Mouse (Mus musculus) testis, adult 2 months (tissue): ENCODE measurements around the gene Olfr918. TPM values are rescaled to one million over a fixed set of nuclear protein-coding genes. Genes with fewer than 3 reads are reported as not detected.

Experiments
- H3K27ac ChIP-seq: fragments of 200-500 bp; 2 replicates; pipeline ENCODE4 v1.5.1; 2012; ENCODE audit warnings: low read depth, low read length; ENCODE audit not compliant: control insufficient read depth, insufficient read depth
- H3K27me3 ChIP-seq: fragments of 200-500 bp; 2 replicates; pipeline ENCODE4 v1.6.1; 2012; ENCODE audit warnings: mild to moderate bottlenecking, low read length, moderate library complexity; ENCODE audit not compliant: control insufficient read depth, insufficient read depth
- H3K36me3 ChIP-seq: fragments of 200-500 bp; 2 replicates; pipeline ENCODE4 v1.6.1; 2012; ENCODE audit warnings: mild to moderate bottlenecking, low read length; ENCODE audit not compliant: control insufficient read depth, insufficient read depth
- H3K4me1 ChIP-seq: fragments of 200-500 bp; 2 replicates; pipeline ENCODE4 v1.6.1; 2012; ENCODE audit warnings: low read length; ENCODE audit not compliant: control insufficient read depth, insufficient read depth
- H3K4me3 ChIP-seq: fragments of 200-500 bp; 2 replicates; pipeline ENCODE4 v1.5.1; 2012; ENCODE audit warnings: low read depth, mild to moderate bottlenecking, low read length, moderate library complexity, mixed read lengths; ENCODE audit not compliant: control insufficient read depth
- CTCF ChIP-seq: fragments of 200-500 bp; IDR thresholded peaks from 2 replicates; pipeline ENCODE4 v1.5.1; 2012; ENCODE audit warnings: low read depth, mild to moderate bottlenecking, inconsistent platforms, low read length, moderate library complexity; ENCODE audit not compliant: control insufficient read depth, insufficient read depth, insufficient replicate concordance
- POLR2A ChIP-seq: fragments of 200-500 bp; IDR thresholded peaks from 2 replicates; pipeline ENCODE4 v1.6.1; 2012; ENCODE audit warnings: low read depth, mild to moderate bottlenecking, inconsistent platforms, low read length, moderate library complexity; ENCODE audit not compliant: control insufficient read depth
- polyA plus RNA-seq: library from polyadenylated mRNA; depleted of rRNA; stranded (reverse); fragments of >200 nt; gene quantifications from 2 replicates; pipeline ENCODE4 v1.2.3, GENCODE M21; 2012; rRNA removed

Gene Olfr918
- polyA plus RNA-seq = not detected in 2 replicates

DNA sequence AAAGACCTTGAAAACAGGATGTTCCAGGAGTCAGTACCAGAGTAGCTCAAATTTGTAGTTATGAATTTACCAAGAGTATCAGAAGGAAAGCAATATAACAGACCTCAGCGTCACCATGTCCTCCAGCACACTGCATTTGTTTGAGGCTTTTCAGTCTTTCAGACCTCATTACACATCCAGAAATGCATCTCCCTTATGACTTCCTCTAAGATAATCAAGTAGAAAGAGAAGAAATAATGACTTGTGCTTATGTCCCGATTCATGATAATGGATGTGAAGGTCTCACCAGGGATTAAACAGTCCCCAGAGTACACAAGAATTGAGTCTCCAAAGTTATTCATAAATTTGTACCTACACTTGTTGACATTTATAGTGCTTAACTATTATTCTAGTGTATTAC lies at the start of gene Olfr918:
Olfr918 (minus strand) TSS at position 101 of the 400 bp plus-strand sequence.
- H3K4me3 ChIP-seq = no peak within 1 kb of the TSS
- TF ChIP-seq POLR2A = no peak
- TF ChIP-seq CTCF = no peak
- H3K4me1 ChIP-seq = no peaks in the 10 kb centered on the region
- no peak within 1 kb of the TSS for H3K27ac ChIP-seq
- no peaks in the 10 kb centered on the region for H3K36me3 ChIP-seq
- no peaks in the 10 kb centered on the region for H3K27me3 ChIP-seq

- H3K4me3 ChIP-seq = no peak overlapping the region
- H3K36me3 ChIP-seq = no peaks in the 10 kb centered on the region
- no peak for TF ChIP-seq POLR2A
- TF ChIP-seq CTCF = no peak
- no peak overlapping the region for H3K27ac ChIP-seq
- H3K4me1 ChIP-seq = no peaks in the 10 kb centered on the region
- no peaks in the 10 kb centered on the region for H3K27me3 ChIP-seq
Observed at GRCm38 (mm10) chr9:38724044-38724443, 49.6 kb upstream of the Olfr918 start.

DNA sequence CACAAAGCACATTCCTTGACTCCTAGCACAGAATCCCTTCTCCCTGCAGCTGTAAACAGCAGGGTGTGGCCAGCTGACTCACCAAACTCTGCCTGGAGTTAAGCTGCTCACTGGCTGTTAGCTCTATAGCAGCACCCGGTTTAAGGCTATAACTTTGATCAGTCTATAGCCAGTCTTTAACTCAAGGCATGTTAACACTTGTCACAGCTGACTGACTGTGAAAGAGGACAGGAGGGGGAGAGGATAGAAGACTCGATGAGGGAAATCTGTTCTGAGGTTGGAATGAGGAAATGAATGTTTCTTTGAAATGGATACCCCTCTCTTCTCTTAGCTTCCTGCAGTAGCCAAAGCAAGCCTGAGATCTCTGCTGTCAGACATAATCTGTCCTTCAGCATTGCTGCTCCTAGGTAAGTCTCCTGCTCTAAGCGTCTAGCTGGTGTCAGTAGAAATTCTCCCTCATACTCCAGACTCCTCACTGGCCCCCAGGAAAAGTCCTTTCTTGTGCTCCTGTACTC lies 44.6 kb upstream of the Olfr918 start:
- peak overlapping the region; percentile 29; the same call in 1 of the 2 replicates for H3K4me3 ChIP-seq
- TF ChIP-seq CTCF (no peak), POLR2A (no peak)
- H3K27ac ChIP-seq = no peak overlapping the region
- no peaks in the 10 kb centered on the region for H3K36me3 ChIP-seq
- no peaks in the 10 kb centered on the region for H3K4me1 ChIP-seq
- H3K27me3 ChIP-seq = no peaks in the 10 kb centered on the region

DNA sequence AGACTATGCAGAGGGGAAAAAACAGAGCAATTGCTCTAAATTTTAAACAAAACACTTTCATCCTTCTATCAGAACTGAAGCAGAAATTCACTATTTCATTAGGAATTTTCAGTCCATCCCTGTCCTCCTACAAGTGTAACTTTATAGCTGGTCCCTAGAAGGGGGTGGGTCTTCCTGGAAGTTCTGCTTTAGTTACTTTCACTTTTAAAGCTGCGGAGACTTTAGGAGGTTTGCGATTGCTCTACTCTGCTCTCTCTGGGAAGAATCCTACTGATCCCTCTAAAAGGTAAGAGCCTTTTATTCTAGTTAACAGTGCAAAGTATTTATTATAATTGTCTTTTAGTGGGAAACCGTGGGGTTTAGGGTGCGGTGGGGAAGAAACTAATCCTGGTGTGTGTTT lies 43.7 kb upstream of the Olfr918 start, which contains the start of gene Vwa5a:
Vwa5a (plus strand) TSS at position 167 of the 400 bp plus-strand sequence.
- Histone ChIP-seq H3K36me3 (no peaks in the 10 kb centered on the region), H3K27me3 (no peaks in the 10 kb centered on the region), H3K27ac (peak within 1 kb of the TSS; percentile 42; the same call in 1 of the 2 replicates), H3K4me3 (peak within 1 kb of the TSS; percentile 29; the same call in 1 of the 2 replicates), H3K4me1 (no peaks in the 10 kb centered on the region)
- TF ChIP-seq CTCF (no peak), POLR2A (no peak)

DNA sequence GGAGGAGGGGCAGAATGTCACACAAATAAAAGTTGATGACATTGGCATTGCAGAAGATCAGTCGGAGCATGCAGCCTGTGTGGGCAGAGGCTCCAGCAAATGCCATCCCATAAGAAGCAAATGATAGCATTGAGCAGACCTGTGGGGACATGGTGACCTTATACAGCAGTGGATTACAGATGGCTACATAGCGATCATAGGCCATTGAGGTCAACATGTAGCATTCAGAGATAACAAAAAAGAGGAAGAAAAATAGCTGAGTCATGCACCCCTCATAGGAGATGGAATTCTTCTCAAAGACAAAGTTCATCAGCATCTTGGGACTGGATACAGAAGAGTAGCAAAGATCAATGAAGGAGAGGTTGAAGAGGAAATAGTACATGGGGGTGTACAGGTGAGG lies 1.5 kb downstream of the Olfr918 start:
- Histone ChIP-seq H3K27me3 (no peaks in the 10 kb centered on the region), H3K27ac (no peak overlapping the region), H3K4me3 (no peak overlapping the region), H3K36me3 (no peaks in the 10 kb centered on the region), H3K4me1 (no peaks in the 10 kb centered on the region)
- TF ChIP-seq CTCF (no peak), POLR2A (no peak)

DNA sequence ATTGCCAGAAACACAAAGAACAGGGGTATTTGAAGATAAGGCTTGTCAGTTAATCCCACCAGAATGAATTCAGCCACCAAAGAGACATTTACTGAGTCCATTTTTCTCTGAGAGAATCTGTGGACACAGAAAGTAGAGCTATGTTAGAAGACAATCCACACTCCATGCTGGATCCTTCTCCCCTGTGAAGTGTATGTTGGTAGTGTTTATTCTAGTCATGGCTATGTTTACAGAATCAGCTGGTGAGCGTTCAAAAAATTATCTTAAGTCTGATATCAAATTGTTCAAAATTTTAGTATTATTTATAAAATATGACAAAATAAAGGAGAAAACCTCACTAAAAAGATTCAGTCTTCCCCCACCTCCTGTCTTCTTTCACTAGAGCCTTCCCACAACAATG lies 8.7 kb downstream of the Olfr918 start, which contains the start of gene Olfr917:
Olfr917 (minus strand) TSS at position 101 of the 400 bp plus-strand sequence.
- Histone ChIP-seq H3K4me1 (no peaks in the 10 kb centered on the region), H3K36me3 (no peaks in the 10 kb centered on the region), H3K4me3 (no peak within 1 kb of the TSS), H3K27ac (no peak within 1 kb of the TSS), H3K27me3 (no peaks in the 10 kb centered on the region)
- no peak for TF ChIP-seq CTCF

DNA sequence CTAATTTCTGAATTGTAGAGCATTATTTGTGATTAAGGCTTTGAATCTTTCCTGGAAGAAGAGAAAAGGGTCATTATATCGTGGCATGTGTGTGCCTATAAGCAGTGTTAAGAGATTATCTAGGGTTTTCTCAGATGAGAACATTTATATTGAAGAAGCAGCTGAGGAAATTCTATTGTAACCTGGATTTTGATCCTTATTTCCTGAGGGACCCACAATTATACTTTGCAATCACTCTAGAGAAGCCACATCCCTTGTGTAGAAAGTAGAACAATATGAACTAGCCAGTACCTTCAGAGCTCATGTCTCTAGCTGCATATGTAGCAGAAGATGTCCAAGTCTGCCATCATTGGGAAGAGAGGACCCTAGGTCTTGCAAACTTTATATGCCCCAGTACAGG lies 14.6 kb downstream of the Olfr918 start, which contains the start of gene Olfr916:
Olfr916 (minus strand) TSS at position 101 of the 400 bp plus-strand sequence.
- Histone ChIP-seq H3K4me1 (no peaks in the 10 kb centered on the region), H3K4me3 (no peak within 1 kb of the TSS), H3K36me3 (no peaks in the 10 kb centered on the region), H3K27ac (no peak within 1 kb of the TSS), H3K27me3 (no peaks in the 10 kb centered on the region)
- TF ChIP-seq CTCF = no peak
- TF ChIP-seq POLR2A = no peak

- Histone ChIP-seq H3K4me1 (no peaks in the 10 kb centered on the region), H3K27me3 (no peaks in the 10 kb centered on the region)
Observed at GRCm38 (mm10) chr9:38632406-38632805, 42.0 kb downstream of the Olfr918 start.

More at GRCm38 (mm10) chr9:38632406-38632805, 42.0 kb downstream of the Olfr918 start:
- H3K27ac ChIP-seq = no peak overlapping the region
- no peak overlapping the region for H3K4me3 ChIP-seq
- TF ChIP-seq POLR2A = no peak
- TF ChIP-seq CTCF = no peak
- H3K36me3 ChIP-seq = no peaks in the 10 kb centered on the region

Other genes with a start within 250 kb of the Olfr918 start
- not detected in 2 replicates for gene Olfr901, start 245.1 kb downstream of the Olfr918 start, polyA plus RNA-seq
- not detected in 2 replicates for gene Olfr902, start 226.9 kb downstream of the Olfr918 start, polyA plus RNA-seq
- not detected in 2 replicates for gene Olfr904, start 211.5 kb downstream of the Olfr918 start, polyA plus RNA-seq
- not detected in 2 replicates for gene Olfr905, start 203.5 kb downstream of the Olfr918 start, polyA plus RNA-seq
- gene Olfr906, start 187.5 kb downstream of the Olfr918 start, polyA plus RNA-seq = not detected in 2 replicates
- not detected in 2 replicates for gene Olfr907, start 178.8 kb downstream of the Olfr918 start, polyA plus RNA-seq
- not detected in 2 replicates for gene Olfr911-ps1, start 153.0 kb downstream of the Olfr918 start, polyA plus RNA-seq
- not detected in 2 replicates for gene Olfr910, start 136.8 kb downstream of the Olfr918 start, polyA plus RNA-seq
- gene Olfr912, start 94.4 kb downstream of the Olfr918 start, polyA plus RNA-seq = not detected in 2 replicates
- gene Olfr913, start 81.8 kb downstream of the Olfr918 start, polyA plus RNA-seq = not detected in 2 replicates
- not detected in 2 replicates for gene Olfr914, start 69.5 kb downstream of the Olfr918 start, polyA plus RNA-seq
- gene Olfr916, start 14.7 kb downstream of the Olfr918 start, polyA plus RNA-seq = not detected in 2 replicates
- gene Olfr917, start 8.8 kb downstream of the Olfr918 start, polyA plus RNA-seq = not detected in 2 replicates
- not detected in 2 replicates for gene Olfr919, start 29.1 kb upstream of the Olfr918 start, polyA plus RNA-seq
- 1.5 and 2.4 TPM in 2 replicates for gene Vwa5a, start 43.7 kb upstream of the Olfr918 start, polyA plus RNA-seq
- gene Olfr920, start 77.7 kb upstream of the Olfr918 start, polyA plus RNA-seq = 0.04 and 0.07 TPM in 2 replicates
- not detected in 2 replicates for gene Olfr921, start 98.5 kb upstream of the Olfr918 start, polyA plus RNA-seq
- not detected in 2 replicates for gene Olfr922, start 140.0 kb upstream of the Olfr918 start, polyA plus RNA-seq
- not detected in 2 replicates for gene Olfr923, start 151.9 kb upstream of the Olfr918 start, polyA plus RNA-seq
- not detected in 2 replicates for gene Olfr924, start 169.8 kb upstream of the Olfr918 start, polyA plus RNA-seq
- gene Olfr26, start 180.5 kb upstream of the Olfr918 start, polyA plus RNA-seq = not detected in 2 replicates
- not detected in 2 replicates for gene Olfr926, start 202.5 kb upstream of the Olfr918 start, polyA plus RNA-seq